Mouse (Mus musculus) bone marrow macrophage, adult 2 months (primary cell): ENCODE measurements at regions not wholly inside any gene's neighbourhood (a gene's known extent, or its start where the extent isn't known, plus 50 kb on each side); places are given as distances from the start of the nearest gene placed in this dataset.

Source experiments
- CTCF ChIP-seq: IDR thresholded peaks from 2 replicates; pipeline ENCODE4 v1.5.1; 2012; ENCODE audit warnings: low read depth, mild to moderate bottlenecking, low read length, moderate library complexity
- POLR2A ChIP-seq: IDR thresholded peaks from 2 replicates; pipeline ENCODE4 v1.6.1; 2012; ENCODE audit warnings: mild to moderate bottlenecking, low read depth, low read length, borderline replicate concordance

GRCm38 (mm10) chr2:174021538-174021937 lies 54.6 kb upstream of the Stx16 start:
- TF ChIP-seq POLR2A (no peak), CTCF (no peak)
